Mouse (Mus musculus): ENCODE data around the gene Zfp366. TPM values are rescaled to one million over a fixed set of nuclear protein-coding genes. Genes with fewer than 3 reads are reported as not detected.

The Zfp366 gene
- polyA plus RNA-seq, 1 experiment from 2014 or later, result 1.2 TPM

DNA sequence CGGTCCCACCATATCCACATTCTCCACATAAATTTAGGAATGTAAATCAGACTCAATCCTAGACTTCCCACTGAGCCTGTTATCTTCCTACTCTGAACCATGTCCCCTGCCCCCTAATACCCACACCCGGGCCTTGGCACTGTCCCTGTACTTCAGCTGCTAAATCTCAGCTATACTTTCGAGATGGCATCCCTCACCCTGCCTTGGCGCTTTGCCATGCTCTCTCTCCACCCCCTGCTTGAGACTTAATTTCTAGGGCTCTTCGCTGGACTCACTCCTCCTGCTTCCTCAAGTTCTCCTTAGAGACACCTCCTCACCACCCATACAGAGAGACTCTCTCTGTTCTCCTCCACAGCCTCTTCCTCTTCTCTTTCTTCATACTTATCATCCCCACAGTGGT, 115.3 kb downstream of the Zfp366 start:
- no peaks in the 10 kb centered on the region for H3K9me3 ChIP-seq (replicated peaks; ENCODE audit: low read length)
- ATAC-seq (replicated peaks; ENCODE audit: low FRiP score, low read depth) (no peak), DNase-seq (ENCODE audit: low spot score) (no peak)
- H3K27ac ChIP-seq, result no peak overlapping the region
- H3K4me1 ChIP-seq (replicated peaks; ENCODE audit: insufficient read depth, low read length), result no peaks in the 10 kb centered on the region; the same call in 1 of the 2 replicates
- H3K9ac ChIP-seq (ENCODE audit: low read depth, low read length), result no peak overlapping the region
- H3K36me3 ChIP-seq (ENCODE audit: insufficient read depth, low read length), result no peaks in the 10 kb centered on the region
- no peak for TF ChIP-seq CTCF (IDR thresholded peaks at IDR 0.05; ENCODE audit: low read depth)
- no peak overlapping the region for H3K4me3 ChIP-seq (replicated peaks; ENCODE audit: low read depth, low read length)
- H3K27me3 ChIP-seq (ENCODE audit: insufficient read depth, low read length), result no peaks in the 10 kb centered on the region; the same call in 1 of the 2 replicates
- H3K4me2 ChIP-seq (ENCODE audit: low read length), result no peak overlapping the region
- WGBS, result 83% methylated on average over 5 of the region's 5 CpGs

Other genes with a start within 250 kb of the Zfp366 start
- gene 1700024P04Rik, start 200.3 kb upstream of the Zfp366 start, polyA plus RNA-seq (2015; fragmentation: Nextera tagmentation; extraction: Ambion mirVana), result not detected in 2 replicates
- gene Ptcd2, start 159.9 kb downstream of the Zfp366 start, polyA plus RNA-seq (2015; fragmentation: Nextera tagmentation; extraction: Ambion mirVana), result 52.5 and 54.0 TPM in 2 replicates
- gene Mrps27, start 160.0 kb downstream of the Zfp366 start, polyA plus RNA-seq (2015; fragmentation: Nextera tagmentation; extraction: Ambion mirVana), result 50.7 and 55.2 TPM in 2 replicates